Mouse (Mus musculus): ENCODE data around the gene Hist2h2aa2. TPM values are rescaled to one million over a fixed set of nuclear protein-coding genes. Genes with fewer than 3 reads are reported as not detected.
A peak's percentile ranks its signal among the peaks of the same experiment; 100 is the strongest.

Hist2h2aa2 gene
- total RNA-seq, 2 experiments from 2014 or later: 0.67 to 54.6 TPM

DNA sequence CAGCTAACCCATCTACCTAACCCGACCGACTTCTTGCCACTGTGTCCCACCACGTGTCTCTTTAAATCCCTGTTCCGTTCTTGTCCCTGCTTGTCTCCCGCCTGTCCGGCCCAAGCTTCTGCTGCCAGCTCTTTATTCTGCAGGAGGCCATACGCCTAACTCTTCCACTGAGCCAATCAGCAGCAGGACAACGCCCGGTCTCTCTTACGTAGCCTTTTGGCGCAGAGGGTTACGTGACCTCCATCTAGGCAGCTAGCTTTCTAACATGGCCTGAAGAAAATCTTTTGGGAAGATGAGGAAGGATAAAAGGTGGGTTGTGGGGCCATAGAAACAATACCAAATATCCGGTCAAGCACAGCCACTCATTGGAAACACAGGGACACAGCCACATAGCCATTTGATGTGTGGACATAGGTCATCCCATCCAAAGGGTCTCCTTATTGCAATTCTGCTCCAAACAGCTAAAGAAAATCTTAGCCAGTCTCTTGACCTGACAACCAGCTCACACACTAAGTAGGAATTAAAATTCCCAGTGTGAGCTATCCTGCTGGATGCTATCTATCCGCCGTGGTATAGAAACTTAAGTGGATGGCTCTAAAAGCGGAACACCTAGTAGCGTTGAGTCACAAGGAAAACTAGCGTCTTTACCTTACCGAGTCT, 22.3 kb upstream of the Hist2h2aa2 start:
- peak; percentile 62 for ATAC-seq (replicated peaks; ENCODE audit: poor library complexity)

GRCm38 (mm10) chr3:96261623-96262022, 21.5 kb upstream of the Hist2h2aa2 start:
- no peak for ATAC-seq (replicated peaks; ENCODE audit: poor library complexity)

GRCm38 (mm10) chr3:96260220-96260619, 20.1 kb upstream of the Hist2h2aa2 start:
- no peak for ATAC-seq (replicated peaks; ENCODE audit: poor library complexity)

- no peak for ATAC-seq (replicated peaks; ENCODE audit: poor library complexity)
Measured at GRCm38 (mm10) chr3:96257190-96257589, 17.1 kb upstream of the Hist2h2aa2 start.

GRCm38 (mm10) chr3:96255926-96256593, 16.0 kb upstream of the Hist2h2aa2 start:
- no peak for ATAC-seq (replicated peaks; ENCODE audit: poor library complexity)

- peak; percentile 96 for ATAC-seq (replicated peaks; ENCODE audit: poor library complexity)
Measured at GRCm38 (mm10) chr3:96254683-96255355, 14.7 kb upstream of the Hist2h2aa2 start.

DNA sequence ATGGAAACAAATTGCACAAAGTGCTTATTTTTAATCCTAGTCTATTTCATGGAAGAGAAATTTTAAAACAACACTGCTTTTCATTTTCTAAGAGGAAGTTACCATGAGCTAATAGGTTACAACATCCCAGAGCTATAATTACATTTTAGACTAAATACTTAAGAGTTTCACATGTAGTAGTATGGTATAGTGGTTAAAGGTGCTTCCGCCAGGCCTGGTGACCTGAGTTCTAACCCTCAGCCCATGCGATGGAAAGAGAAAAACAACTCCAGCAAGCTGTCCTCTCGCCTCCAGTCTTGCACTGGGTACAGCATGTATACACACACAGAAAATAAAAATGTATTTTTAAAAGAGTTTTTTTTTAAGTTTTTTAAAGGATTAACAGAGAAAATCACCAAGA, 11.7 kb upstream of the Hist2h2aa2 start:
- peak; percentile 30 for ATAC-seq (replicated peaks; ENCODE audit: poor library complexity)

DNA sequence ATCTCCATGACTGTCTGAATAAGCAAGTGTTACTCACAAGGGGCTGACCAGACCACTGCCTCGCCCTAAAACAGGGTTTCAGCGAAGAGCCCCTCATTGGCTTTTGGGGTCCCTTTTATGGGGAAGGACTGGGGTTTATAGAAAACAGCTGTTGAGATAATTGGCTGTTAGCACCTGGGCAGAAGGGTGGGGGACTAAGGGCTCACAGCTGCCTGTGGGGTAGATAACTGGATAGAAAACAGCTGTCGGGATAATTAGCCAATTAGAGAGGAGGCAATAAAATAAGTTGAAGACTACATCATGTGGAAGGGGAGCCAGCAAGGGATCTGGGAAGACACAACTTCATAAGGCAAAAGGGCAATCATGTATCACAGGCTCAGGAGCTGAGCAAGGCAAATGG, 10.8 kb upstream of the Hist2h2aa2 start:
- no peak for ATAC-seq (replicated peaks; ENCODE audit: poor library complexity)

DNA sequence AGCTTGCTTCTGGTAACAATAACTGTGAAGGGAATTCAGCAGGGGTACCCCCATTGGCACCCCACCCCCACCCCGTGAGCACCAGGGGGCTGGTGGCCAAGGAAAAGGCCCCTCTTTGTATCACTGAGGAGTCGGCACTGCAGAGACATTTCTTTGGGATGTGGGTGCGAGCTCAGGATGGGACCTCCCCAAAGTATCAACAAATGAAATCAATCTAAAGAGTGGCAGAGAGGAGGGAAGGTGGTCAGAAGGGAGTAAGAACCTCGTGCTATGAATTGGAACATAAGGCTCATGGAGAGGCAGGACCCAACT, 8.9 kb upstream of the Hist2h2aa2 start:
- no peak for ATAC-seq (replicated peaks; ENCODE audit: poor library complexity)

GRCm38 (mm10) chr3:96248141-96249033, 8.3 kb upstream of the Hist2h2aa2 start:
- ATAC-seq (replicated peaks; ENCODE audit: poor library complexity): no peak

DNA sequence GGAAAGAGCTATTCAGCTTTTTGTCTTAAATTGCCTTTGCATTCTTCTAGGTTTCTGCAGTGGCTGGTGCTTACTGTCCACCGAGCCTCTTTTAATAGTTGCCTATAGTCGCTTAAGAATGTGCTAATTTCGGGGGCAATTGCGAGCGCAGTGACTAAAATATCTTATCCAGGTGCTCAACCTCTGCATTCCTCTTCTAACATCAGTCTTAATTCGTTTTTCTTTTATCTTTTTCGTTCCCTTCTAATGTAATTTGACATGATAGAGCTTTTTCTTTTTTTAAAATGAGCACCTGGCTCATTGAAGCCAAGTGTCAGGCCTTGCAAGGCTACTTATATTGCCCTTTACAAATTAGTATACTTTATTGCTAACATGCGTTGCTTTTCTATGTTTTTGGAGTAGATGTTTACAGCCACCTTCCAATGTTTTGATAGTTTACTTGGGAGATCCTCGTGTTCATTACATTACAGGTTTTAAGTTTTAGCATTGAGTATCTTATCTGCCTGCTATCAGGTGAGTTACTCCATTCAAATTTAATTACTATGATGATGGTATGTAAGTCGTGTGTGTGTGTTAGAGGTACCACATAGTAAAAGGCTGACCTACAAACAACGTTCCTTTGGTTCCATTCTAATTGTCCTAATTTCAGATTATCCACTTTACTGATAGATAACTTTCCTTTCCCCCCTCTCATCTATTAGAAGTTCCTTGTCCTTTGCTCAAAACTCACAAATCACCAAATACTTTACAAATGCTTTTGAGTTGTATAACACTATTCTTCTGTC, 7.5 kb upstream of the Hist2h2aa2 start:
- no peak for ATAC-seq (replicated peaks; ENCODE audit: poor library complexity)

DNA sequence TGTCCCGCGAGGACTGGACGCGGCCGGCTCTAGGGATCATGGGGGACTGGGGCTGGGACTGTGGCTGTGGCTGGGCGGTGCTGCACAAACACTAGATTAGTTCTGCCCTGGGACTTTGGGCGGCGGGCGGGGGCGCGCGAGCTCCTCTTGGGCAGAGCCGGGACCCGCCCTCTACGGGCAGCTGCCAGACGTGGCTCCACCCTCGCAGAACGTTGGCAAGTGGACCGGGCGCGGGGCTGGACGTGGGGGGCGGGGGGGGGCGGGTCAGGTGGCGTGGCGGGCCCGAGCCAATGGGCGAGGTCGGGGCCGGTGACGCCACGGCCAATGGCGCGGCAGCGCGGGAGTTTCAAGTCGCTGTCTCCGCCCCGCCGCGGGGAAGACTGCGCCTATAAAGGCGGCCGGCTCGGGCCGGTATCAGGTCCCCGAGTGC, 6.4 kb upstream of the Hist2h2aa2 start, which contains the start of gene Hist2h3c1:
Gene Hist2h3c1, plus strand, starts transcription at position 259 of the 430 bp plus-strand sequence.
- ATAC-seq (replicated peaks; ENCODE audit: poor library complexity): peak; percentile 62

GRCm38 (mm10) chr3:96246018-96246417, 5.9 kb upstream of the Hist2h2aa2 start:
- ATAC-seq (replicated peaks; ENCODE audit: poor library complexity): peak; percentile 51

GRCm38 (mm10) chr3:96245003-96245886, 5.2 kb upstream of the Hist2h2aa2 start, which contains the start of gene Hist2h2aa1:
TSS of gene Hist2h2aa1 (plus strand) at chr3:96245497.
- peak; percentile 62 for ATAC-seq (replicated peaks; ENCODE audit: poor library complexity)

DNA sequence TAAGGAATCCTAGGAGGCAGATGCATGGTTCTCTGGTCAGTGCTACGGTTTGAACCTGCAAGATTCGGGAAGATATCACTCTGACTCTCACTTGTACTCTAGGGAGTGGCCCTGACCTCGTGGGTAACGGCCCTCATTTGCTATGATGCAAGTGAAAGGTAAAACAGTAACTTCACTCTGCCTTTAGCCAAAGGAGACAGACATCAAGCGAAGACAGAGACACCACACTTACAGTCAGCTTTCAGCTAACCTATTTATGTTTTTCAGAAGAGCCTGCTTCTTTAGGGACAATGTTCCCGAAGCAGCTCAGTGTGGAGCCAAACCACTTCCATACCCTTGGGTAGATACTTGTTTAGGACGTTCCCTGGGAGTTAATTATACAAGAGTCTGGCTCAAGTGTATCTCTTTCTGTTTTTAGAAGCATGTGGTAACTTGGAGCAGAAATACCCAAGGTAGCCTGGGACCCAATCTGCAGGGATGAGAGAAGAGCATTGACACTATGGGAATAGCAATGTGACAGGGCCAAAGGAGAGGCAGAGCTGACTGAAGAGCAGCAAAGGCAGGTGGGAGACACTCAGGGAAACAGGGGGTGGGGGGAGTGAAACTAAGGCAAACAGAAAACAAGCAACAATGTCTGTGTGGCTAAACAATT, 4.0 kb upstream of the Hist2h2aa2 start:
- no peak for ATAC-seq (replicated peaks; ENCODE audit: poor library complexity)

- ATAC-seq (replicated peaks; ENCODE audit: poor library complexity): no peak
Measured at GRCm38 (mm10) chr3:96240799-96241197, 722 bp upstream of the Hist2h2aa2 start.

GRCm38 (mm10) chr3:96238954-96239793, 902 bp downstream of the Hist2h2aa2 start, which contains the start of gene Hist2h3c2:
TSS of gene Hist2h3c2 (minus strand) at chr3:96239127.
- peak; percentile 62 for ATAC-seq (replicated peaks; ENCODE audit: poor library complexity)

Measured in megakaryocyte progenitor cell, adult 5-6 weeks (primary cell).